Mouse (Mus musculus) embryonic facial prominence, embryonic 11.5 days (tissue): ENCODE measurements around the gene Ankrd34a. TPM values are rescaled to one million over a fixed set of nuclear protein-coding genes. Genes with fewer than 3 reads are reported as not detected.

Experiments
- ATAC-seq: fragments of 200-750 bp; cut with Nextera tagmentation; replicated peaks from 2 replicates; pipeline ENCODE4 v1.8.0; 2017; ENCODE audit warnings: low read depth; ENCODE audit not compliant: insufficient number of reproducible peaks, low FRiP score, low TSS enrichment
- DNase-seq: peaks from one replicate; pipeline ENCODE4 v3.0.0-alpha.2; 2015; ENCODE audit warnings: low spot score
- H3K27ac ChIP-seq: fragments of 300-500 bp; sonication (generic); replicated peaks from 2 replicates; pipeline ENCODE4 v1.5.1; 2014; ENCODE audit warnings: mild to moderate bottlenecking, low read depth, low read length, control low read depth
- H3K27me3 ChIP-seq: fragments of 300-500 bp; sonication (generic); 2 replicates; pipeline ENCODE4 v1.6.1; 2014; ENCODE audit warnings: mild to moderate bottlenecking, low read length, moderate library complexity, mixed read lengths; ENCODE audit not compliant: control insufficient read depth, insufficient read depth
- H3K36me3 ChIP-seq: fragments of 300-500 bp; sonication (generic); replicated peaks from 2 replicates; pipeline ENCODE4 v1.6.1; 2014; ENCODE audit warnings: low read depth, mild to moderate bottlenecking, low read length, moderate library complexity, mixed read lengths; ENCODE audit not compliant: control insufficient read depth, insufficient read depth
- H3K4me1 ChIP-seq: fragments of 300-500 bp; sonication (generic); 2 replicates; pipeline ENCODE4 v1.6.1; 2014; ENCODE audit warnings: low read length, mixed read lengths; ENCODE audit not compliant: control insufficient read depth, insufficient read depth
- H3K4me2 ChIP-seq: fragments of 300-500 bp; sonication (generic); 2 replicates; pipeline ENCODE4 v1.6.1; 2014; ENCODE audit warnings: low read depth, mild to moderate bottlenecking, control low read depth, low read length, moderate library complexity
- H3K4me3 ChIP-seq: fragments of 300-500 bp; sonication (generic); 2 replicates; pipeline ENCODE4 v1.5.1; 2014; ENCODE audit warnings: low read depth, low read length, control low read depth
- H3K9ac ChIP-seq: fragments of 300-500 bp; sonication (generic); replicated peaks from 2 replicates; pipeline ENCODE4 v1.6.1; 2014; ENCODE audit warnings: mild to moderate bottlenecking, control low read depth, low read length
- H3K9me3 ChIP-seq: fragments of 300-500 bp; sonication (generic); replicated peaks from 2 replicates; pipeline ENCODE4 v1.6.1; 2016; ENCODE audit warnings: mild to moderate bottlenecking, low read length, inconsistent platforms, mixed read lengths; ENCODE audit not compliant: control insufficient read depth
- WGBS: fragments of 180-500 bp; shearing (Covaris S2); extraction: QIAGEN DNeasy Blood & Tissue Kit; methylation state at CpG from one replicate; pipeline ENCODE4 v1.1.7; 2014; 5-methylcytosine and 5-hydroxymethylcytosine counted together
- polyA plus RNA-seq: library from polyadenylated mRNA; unstranded; fragments of >200 nt; fragmentation: Nextera tagmentation; extraction: Ambion mirVana; gene quantifications from 2 replicates; pipeline ENCODE4 v1.2.1, GENCODE M21; 2014

The Ankrd34a gene
- polyA plus RNA-seq, 1 experiment from 2014 or later, result 0.90 TPM

- Histone ChIP-seq H3K4me3 (no peak overlapping the region), H3K27ac (no peak overlapping the region), H3K4me2 (no peak overlapping the region), H3K9ac (no peak overlapping the region), H3K36me3 (no peaks in the 10 kb centered on the region), H3K27me3 (no peaks in the 10 kb centered on the region), H3K4me1 (no peaks in the 10 kb centered on the region; the same call in 1 of the 2 replicates), H3K9me3 (no peaks in the 10 kb centered on the region)
- ATAC-seq (no peak), DNase-seq (no peak)
- WGBS, result 84% methylated on average over 12 of the region's 12 CpGs
Measured at GRCm38 (mm10) chr3:96578561-96579238, 17.7 kb upstream of the Ankrd34a start.

GRCm38 (mm10) chr3:96579239-96579750 lies 17.1 kb upstream of the Ankrd34a start:
- ATAC-seq (no peak), DNase-seq (no peak)
- Histone ChIP-seq H3K9ac (no peak overlapping the region), H3K4me1 (no peaks in the 10 kb centered on the region; the same call in 1 of the 2 replicates), H3K27ac (no peak overlapping the region), H3K9me3 (no peaks in the 10 kb centered on the region), H3K27me3 (no peaks in the 10 kb centered on the region), H3K36me3 (no peaks in the 10 kb centered on the region), H3K4me2 (no peak overlapping the region), H3K4me3 (no peak overlapping the region)
- 70% methylated on average over 4 of the region's 4 CpGs for WGBS

DNA sequence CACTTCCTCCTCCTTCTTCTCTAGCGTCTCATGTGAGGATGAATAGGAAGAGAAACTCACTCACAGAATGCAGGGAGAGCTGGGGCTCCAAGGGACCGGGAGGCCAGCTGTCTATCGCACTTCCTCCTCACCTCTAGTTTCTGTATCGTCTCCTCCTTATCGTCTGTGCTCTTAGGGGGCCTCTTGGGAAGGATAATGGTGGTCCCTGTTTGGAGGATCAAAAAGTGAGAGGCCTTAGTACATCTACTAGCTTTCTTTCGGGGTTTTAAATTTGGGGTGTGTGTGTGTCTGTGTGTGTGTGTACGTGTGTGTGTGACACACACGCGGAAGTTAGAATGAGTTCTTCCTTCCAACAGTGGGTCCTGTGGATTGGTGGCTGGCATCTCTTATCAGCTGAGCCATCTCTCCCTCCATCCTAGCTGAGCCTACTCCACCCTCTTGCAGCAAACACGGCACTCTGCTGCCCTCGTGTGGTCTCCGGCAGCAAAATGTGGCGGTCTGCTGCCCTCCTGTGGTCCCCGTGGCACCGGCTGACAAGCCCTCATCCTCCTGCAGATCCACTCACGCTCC lies 16.5 kb upstream of the Ankrd34a start:
- H3K36me3 ChIP-seq, result no peaks in the 10 kb centered on the region
- no peaks in the 10 kb centered on the region for H3K27me3 ChIP-seq
- ATAC-seq (peak; percentile 40; the same call in 1 of the 2 replicates), DNase-seq (peak; percentile 94)
- WGBS, result 13% methylated on average over 16 of the region's 16 CpGs
- peak overlapping the region; percentile 21 for H3K4me3 ChIP-seq
- H3K9me3 ChIP-seq, result no peaks in the 10 kb centered on the region
- H3K4me2 ChIP-seq, result peak overlapping the region; percentile 50
- H3K27ac ChIP-seq, result no peak overlapping the region
- no peaks in the 10 kb centered on the region; the same call in 1 of the 2 replicates for H3K4me1 ChIP-seq
- H3K9ac ChIP-seq, result peak overlapping the region; percentile 53; the same call in 1 of the 2 replicates

GRCm38 (mm10) chr3:96581141-96581540 lies 15.3 kb upstream of the Ankrd34a start:
- H3K9me3 ChIP-seq, result no peaks in the 10 kb centered on the region
- WGBS, result 37% methylated on average over 6 of the region's 6 CpGs
- H3K4me3 ChIP-seq, result no peak overlapping the region
- no peaks in the 10 kb centered on the region for H3K27me3 ChIP-seq
- H3K36me3 ChIP-seq, result no peaks in the 10 kb centered on the region
- DNase-seq, result no peak
- no peak for ATAC-seq
- H3K9ac ChIP-seq, result no peak overlapping the region
- H3K4me1 ChIP-seq, result no peaks in the 10 kb centered on the region; the same call in 1 of the 2 replicates
- H3K27ac ChIP-seq, result no peak overlapping the region
- H3K4me2 ChIP-seq, result no peak overlapping the region

- Histone ChIP-seq H3K9me3 (no peaks in the 10 kb centered on the region), H3K27ac (no peak overlapping the region), H3K9ac (no peak overlapping the region), H3K4me1 (no peaks in the 10 kb centered on the region; the same call in 1 of the 2 replicates), H3K27me3 (no peaks in the 10 kb centered on the region), H3K36me3 (no peaks in the 10 kb centered on the region), H3K4me2 (no peak overlapping the region), H3K4me3 (no peak overlapping the region)
- WGBS, result 81% methylated on average over 16 of the region's 16 CpGs
- ATAC-seq (no peak), DNase-seq (no peak)
Measured at GRCm38 (mm10) chr3:96581771-96582515, 14.5 kb upstream of the Ankrd34a start.

GRCm38 (mm10) chr3:96583386-96583785 lies 13.1 kb upstream of the Ankrd34a start:
- ATAC-seq, result no peak
- WGBS, result 87% methylated on average over 5 of the region's 5 CpGs
- Histone ChIP-seq H3K36me3 (no peaks in the 10 kb centered on the region), H3K9ac (no peak overlapping the region), H3K27ac (no peak overlapping the region), H3K9me3 (no peaks in the 10 kb centered on the region), H3K4me2 (no peak overlapping the region), H3K4me3 (no peak overlapping the region), H3K27me3 (no peaks in the 10 kb centered on the region), H3K4me1 (no peaks in the 10 kb centered on the region; the same call in 1 of the 2 replicates)
- no peak for DNase-seq

DNA sequence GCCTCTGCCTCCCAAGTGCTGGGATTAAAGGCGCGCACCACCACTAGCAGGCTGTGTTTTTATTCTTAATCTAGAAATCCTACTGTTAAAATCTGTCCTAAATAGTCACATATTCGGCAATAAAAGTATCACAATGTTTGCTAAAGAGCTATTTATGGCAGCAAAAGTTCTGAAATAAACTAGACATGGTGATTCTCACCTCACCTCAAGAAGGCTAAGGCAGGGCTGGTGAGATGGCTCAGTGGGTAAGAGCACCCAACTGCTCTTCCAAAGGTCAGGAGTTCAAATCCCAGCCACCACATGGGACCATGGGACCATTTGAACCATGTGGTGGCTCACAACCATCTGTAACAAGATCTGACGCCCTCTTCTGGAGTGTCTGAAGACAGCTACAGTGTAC lies 5.8 kb upstream of the Ankrd34a start:
- Histone ChIP-seq H3K36me3 (no peaks in the 10 kb centered on the region), H3K27ac (no peak overlapping the region), H3K27me3 (peaks cover 4% of the 10 kb centered on the region), H3K9ac (no peak overlapping the region), H3K4me1 (no peaks in the 10 kb centered on the region), H3K4me2 (no peak overlapping the region), H3K9me3 (no peaks in the 10 kb centered on the region), H3K4me3 (no peak overlapping the region)
- ATAC-seq (no peak), DNase-seq (no peak)
- 77% methylated on average over 4 of the region's 4 CpGs for WGBS
